Mouse (Mus musculus) adipocyte (in vitro differentiated cells): Measurements from ENCODE around the gene Slc13a4.

Experiments used
- DNase-seq: peaks from one replicate; pipeline ENCODE4 v3.0.0-alpha.2; 2016; ENCODE audit warnings: low spot score

Gene Slc13a4

GRCm38 (mm10) chr6:35308037-35308436 is at the start of gene Slc13a4:
TSS of gene Slc13a4 (minus strand) at chr6:35308131.
- no peak for DNase-seq

- DNase-seq = no peak
Measured at GRCm38 (mm10) chr6:35355320-35355719, 47.4 kb upstream of the Slc13a4 start.

- no peak for DNase-seq
Measured at GRCm38 (mm10) chr6:35354622-35354998, 46.7 kb upstream of the Slc13a4 start.

- DNase-seq = no peak
Measured at GRCm38 (mm10) chr6:35353846-35354621, 46.1 kb upstream of the Slc13a4 start.

- DNase-seq = no peak
Measured at GRCm38 (mm10) chr6:35353416-35353815, 45.5 kb upstream of the Slc13a4 start.

GRCm38 (mm10) chr6:35352867-35353266 is 44.9 kb upstream of the Slc13a4 start:
- DNase-seq = no peak

- no peak for DNase-seq
Measured at GRCm38 (mm10) chr6:35351826-35352225, 43.9 kb upstream of the Slc13a4 start.

- DNase-seq = peak; percentile 32
Measured at GRCm38 (mm10) chr6:35349784-35350183, 41.9 kb upstream of the Slc13a4 start.

- no peak for DNase-seq
Measured at GRCm38 (mm10) chr6:35338640-35339039, 30.7 kb upstream of the Slc13a4 start.

- no peak for DNase-seq
Measured at GRCm38 (mm10) chr6:35337836-35338235, 29.9 kb upstream of the Slc13a4 start.

- DNase-seq = no peak
Measured at GRCm38 (mm10) chr6:35335452-35335851, 27.5 kb upstream of the Slc13a4 start.

- DNase-seq = no peak
Measured at GRCm38 (mm10) chr6:35334278-35334677, 26.3 kb upstream of the Slc13a4 start.

- DNase-seq = no peak
Measured at GRCm38 (mm10) chr6:35333632-35334031, 25.7 kb upstream of the Slc13a4 start.

GRCm38 (mm10) chr6:35330834-35331233 is 22.9 kb upstream of the Slc13a4 start:
- no peak for DNase-seq

GRCm38 (mm10) chr6:35329956-35330355 is 22.0 kb upstream of the Slc13a4 start:
- peak; percentile 41 for DNase-seq

GRCm38 (mm10) chr6:35326111-35326515 is 18.2 kb upstream of the Slc13a4 start, which contains the start of gene Fam180a:
TSS of gene Fam180a (minus strand) at chr6:35326141.
- DNase-seq = peak; percentile 63

GRCm38 (mm10) chr6:35324306-35324705 is 16.4 kb upstream of the Slc13a4 start:
- no peak for DNase-seq

- no peak for DNase-seq
Measured at GRCm38 (mm10) chr6:35323046-35323445, 15.1 kb upstream of the Slc13a4 start.

GRCm38 (mm10) chr6:35321105-35321504 is 13.2 kb upstream of the Slc13a4 start:
- DNase-seq = no peak

GRCm38 (mm10) chr6:35319850-35320249 is 11.9 kb upstream of the Slc13a4 start:
- DNase-seq = no peak

- DNase-seq = no peak
Measured at GRCm38 (mm10) chr6:35313520-35313919, 5.6 kb upstream of the Slc13a4 start.

GRCm38 (mm10) chr6:35309406-35309805 is 1.5 kb upstream of the Slc13a4 start:
- DNase-seq = no peak

GRCm38 (mm10) chr6:35307136-35307535 is 795 bp downstream of the Slc13a4 start:
- no peak for DNase-seq

GRCm38 (mm10) chr6:35303355-35303900 is 4.5 kb downstream of the Slc13a4 start:
- DNase-seq = no peak
